Comparison of ENCODE assay signal across 8 mouse cellular contexts in genomic region chr8:70541081-70541480, GRCm38 (mm10). TPM values are rescaled to one million over a fixed set of nuclear protein-coding genes. Genes with fewer than 3 reads are reported as not detected.
DNase-seq lines count a peak whose midpoint lies in the region; ATAC-seq and TF ChIP-seq lines count a peak whose summit lies in the region.

No protein-coding gene starts in this region.

- H3K27me3 ChIP-seq in heart, embryonic 12.5 days (replicated peaks) = no peaks in the 10 kb centered on the region
- H3K27me3 ChIP-seq in CH12.LX (replicated peaks) = no peaks in the 10 kb centered on the region
- H3K27me3 ChIP-seq in forebrain, embryonic 13.5 days = no peaks in the 10 kb centered on the region
- no peaks in the 10 kb centered on the region for H3K27me3 ChIP-seq in liver, embryonic 14.5 days (ENCODE audit: control insufficient read depth, insufficient read depth, low read length)
- H3K27me3 ChIP-seq in thymus, adult 2 months (ENCODE audit: control insufficient read depth, insufficient read depth, low read length) = no peaks in the 10 kb centered on the region

- TF ChIP-seq EP300 in CH12.LX (IDR thresholded peaks at IDR 0.05; ENCODE audit: low read length) = no peak
- TF ChIP-seq EP300 in liver, embryonic 14.5 days (IDR thresholded peaks at IDR 0.05; ENCODE audit: low read depth) = no peak

- H3K4me1 ChIP-seq in heart, embryonic 12.5 days (replicated peaks) = peaks cover 50% of the 10 kb centered on the region
- peaks cover 12 to 55% of the 10 kb centered on the region in 2 experiments for H3K4me1 ChIP-seq in CH12.LX (ENCODE audit: control insufficient read depth in 1 of 2, insufficient read depth in 2 of 2)
- peaks cover 33% of the 10 kb centered on the region for H3K4me1 ChIP-seq in forebrain, embryonic 13.5 days
- peaks cover 18 to 45% of the 10 kb centered on the region in 2 experiments for H3K4me1 ChIP-seq in liver, embryonic 14.5 days (replicated peaks; ENCODE audit: control insufficient read depth in 2 of 2, insufficient read depth in 2 of 2, low read length in 1 of 2)
- peaks cover 28% of the 10 kb centered on the region for H3K4me1 ChIP-seq in thymus, adult 2 months (replicated peaks; ENCODE audit: control insufficient read depth, insufficient read depth, low read length)

- H3K9ac ChIP-seq in heart, embryonic 12.5 days = peak overlapping the region; percentile 97
- no peak overlapping the region for H3K9ac ChIP-seq in CH12.LX (ENCODE audit: insufficient read depth, low read depth)
- peak overlapping the region; percentile 91 for H3K9ac ChIP-seq in forebrain, embryonic 13.5 days
- H3K9ac ChIP-seq in liver, embryonic 14.5 days (replicated peaks) = no peak overlapping the region

- peaks cover 35% of the 10 kb centered on the region for H3K79me2 ChIP-seq in CH12.LX (replicated peaks; ENCODE audit: control insufficient read depth, extremely low read depth, insufficient read depth, poor library complexity, severe bottlenecking)

- ATAC-seq in heart, embryonic 12.5 days (ENCODE audit: insufficient number of reproducible peaks, low FRiP score) = no peak
- ATAC-seq in forebrain, embryonic 13.5 days = no peak
- no peak for ATAC-seq in liver, embryonic 14.5 days (ENCODE audit: insufficient read depth)

- TF ChIP-seq RAD21 in CH12.LX (IDR thresholded peaks at IDR 0.05; ENCODE audit: low read depth, low read length) = no peak

- dilution Hi-C loops in CH12.LX (cut with MboI; ENCODE audit: extremely low pct_ligation_motif_present, extremely low pct_unique_long_range_greater_than_20kb, low sequenced_read_pairs) = no loop called here

- in situ Hi-C loops in CH12.LX (cut with MboI; ENCODE audit: low pct_ligation_motif_present, low pct_unique_long_range_greater_than_20kb, low sequenced_read_pairs) = loop anchor here (10.0 kb wide), 1 partner anchor 64 kb away; the partner anchor contains the start of gene Ssbp4

- intact Hi-C loops in heart, postnatal 14 days (cut with DNase I) = loop anchor here (5.0 kb wide), 1 partner anchor 46 kb away; no protein-coding TSS in a partner anchor

- peak overlapping the region; percentile 94; the same call in 1 of the 2 replicates for H3K27ac ChIP-seq in heart, embryonic 12.5 days (ENCODE audit: poor library complexity, severe bottlenecking)
- no peak overlapping the region for H3K27ac ChIP-seq in CH12.LX (ENCODE audit: insufficient read depth, low read depth)
- H3K27ac ChIP-seq in forebrain, embryonic 13.5 days = no peak overlapping the region
- no peak overlapping the region for H3K27ac ChIP-seq in liver, embryonic 14.5 days
- H3K27ac ChIP-seq in thymus, adult 2 months (ENCODE audit: control insufficient read depth, insufficient read depth, low read length) = no peak overlapping the region

- no peak for TF ChIP-seq POLR2A in CH12.LX (IDR thresholded peaks at IDR 0.05; ENCODE audit: low read depth, low read length)
- no peak for TF ChIP-seq POLR2A in thymus, adult 2 months (IDR thresholded peaks at IDR 0.05; ENCODE audit: control insufficient read depth, extremely low read depth, insufficient read depth, low read length, poor library complexity)

- peaks cover 16% of the 10 kb centered on the region for H3K36me3 ChIP-seq in heart, embryonic 12.5 days
- H3K36me3 ChIP-seq in CH12.LX (replicated peaks in 1 of 2; ENCODE audit: control insufficient read depth in 1 of 2, insufficient read depth in 1 of 2, low read length in 1 of 2) = peaks cover 7 to 52% of the 10 kb centered on the region in 2 experiments
- peaks cover 11% of the 10 kb centered on the region for H3K36me3 ChIP-seq in forebrain, embryonic 13.5 days (ENCODE audit: poor library complexity, severe bottlenecking)
- H3K36me3 ChIP-seq in liver, embryonic 14.5 days (replicated peaks; ENCODE audit: control insufficient read depth, insufficient read depth, low read depth) = peaks cover 3% of the 10 kb centered on the region; the same call in 1 of the 2 replicates
- H3K36me3 ChIP-seq in thymus, adult 2 months (ENCODE audit: control insufficient read depth, insufficient read depth, low read length) = no peaks in the 10 kb centered on the region

- 69% methylated on average over 5 of the region's 5 CpGs for WGBS in heart, embryonic 12.5 days
- WGBS in forebrain, embryonic 13.5 days = 84% methylated on average over 5 of the region's 5 CpGs
- WGBS in liver, embryonic 14.5 days (ENCODE audit: insufficient replicate concordance) = 54% methylated on average over 5 of the region's 5 CpGs
- 71% methylated on average over 5 of the region's 5 CpGs for WGBS in thymus, adult 2 months

- DNase-seq in heart, postnatal 14 days = no peak
- no peak for DNase-seq in CH12.LX (ENCODE audit: extremely low read depth)
- no peak for DNase-seq in liver, embryonic 14.5 days (ENCODE audit: low read depth in 3 of 3, low spot score in 3 of 3)
- no peak for DNase-seq in frontal cortex, postnatal 10 days (ENCODE audit: low spot score in 2 of 2)
- no peak for DNase-seq in thymus, adult 2 months
- no peak for DNase-seq in urinary bladder, postnatal 36 days (ENCODE audit: low spot score in 2 of 2)

- H3K9me3 ChIP-seq in heart, embryonic 12.5 days (replicated peaks) = no peaks in the 10 kb centered on the region
- no peaks in the 10 kb centered on the region for H3K9me3 ChIP-seq in CH12.LX (replicated peaks; ENCODE audit: low read length)
- H3K9me3 ChIP-seq in forebrain, embryonic 13.5 days (replicated peaks) = no peaks in the 10 kb centered on the region
- no peaks in the 10 kb centered on the region for H3K9me3 ChIP-seq in liver, embryonic 14.5 days (ENCODE audit: control insufficient read depth, low read length)

- peak overlapping the region; percentile 97 for H3K4me2 ChIP-seq in heart, embryonic 12.5 days
- peak overlapping the region; percentile 79; the same call in 1 of the 2 replicates for H3K4me2 ChIP-seq in CH12.LX (ENCODE audit: insufficient read depth, low read depth, poor library complexity, severe bottlenecking)
- H3K4me2 ChIP-seq in forebrain, embryonic 13.5 days = peak overlapping the region; percentile 97
- H3K4me2 ChIP-seq in liver, embryonic 14.5 days (ENCODE audit: low read depth) = peak overlapping the region; percentile 97

- no peak for TF ChIP-seq CTCF in CH12.LX (conservative IDR thresholded peaks at IDR 0.05 in 1 of 2, IDR thresholded peaks at IDR 0.05 in 1 of 2; ENCODE audit: low read depth in 2 of 2, low read length in 2 of 2)
- no peak for TF ChIP-seq CTCF in liver, embryonic 14.5 days (IDR thresholded peaks at IDR 0.05; ENCODE audit: low read depth)
- no peak for TF ChIP-seq CTCF in thymus, adult 2 months (IDR thresholded peaks at IDR 0.05; ENCODE audit: borderline replicate concordance, control insufficient read depth, extremely low read depth, insufficient read depth, low read length, poor library complexity)

- peak overlapping the region; percentile 92 for H3K4me3 ChIP-seq in heart, embryonic 12.5 days
- H3K4me3 ChIP-seq in CH12.LX (replicated peaks in 1 of 3; ENCODE audit: low read depth in 2 of 3, low read length in 2 of 3, poor library complexity in 1 of 3) = peak overlapping the region in 1 of 3 experiments; percentile 94
- peak overlapping the region; percentile 81; the same call in 1 of the 2 replicates for H3K4me3 ChIP-seq in forebrain, embryonic 13.5 days
- H3K4me3 ChIP-seq in liver, embryonic 14.5 days (ENCODE audit: insufficient read depth in 1 of 2, low read depth in 2 of 2, low read length in 2 of 2) = peak overlapping the region; percentile 88 to 96; a peak in 3 of 4 replicates
- H3K4me3 ChIP-seq in thymus, adult 2 months (ENCODE audit: control insufficient read depth, insufficient read depth, low read length) = no peak overlapping the region

RNA-seq across cellular contexts. Expression of gene Ell, which starts 1.8 kb away (rescaled TPM):
- 13.5 and 14.7 TPM in 2 replicates for polyA plus RNA-seq in heart, embryonic 12.5 days (2016; fragmentation: Nextera tagmentation; extraction: Ambion mirVana)
- total RNA-seq in heart, postnatal 14 days (2021) = 10 to 100 TPM; 15.5 to 16.5 TPM
- total RNA-seq in CH12.LX (2012; rRNA removed) (9.8 TPM in 2 replicates), CH12.LX (2014; rRNA removed) (6.4 and 6.5 TPM in 2 replicates)
- polyA plus RNA-seq in CH12.LX (2012; ENCODE audit: insufficient read length, low read depth) = 14.0 and 17.9 TPM in 2 replicates
- 16.5 and 16.6 TPM in 2 replicates for polyA plus RNA-seq in forebrain, embryonic 13.5 days (2015; fragmentation: Nextera tagmentation; extraction: Ambion mirVana)
- 8.9 and 9.6 TPM in 2 replicates for polyA plus RNA-seq in liver, embryonic 14.5 days (2012; rRNA removed)
- polyA plus RNA-seq in liver, embryonic 14.5 days (2014; fragmentation: Nextera tagmentation; extraction: Ambion mirVana) = 7.7 and 9.2 TPM in 2 replicates
- 40.2 and 42.6 TPM in 2 replicates for polyA plus RNA-seq in thymus, adult 2 months (2012; rRNA removed)

RNA-seq across cellular contexts. Expression of gene Kxd1, which starts 13.3 kb away (rescaled TPM):
- 64.2 and 65.7 TPM in 2 replicates for polyA plus RNA-seq in heart, embryonic 12.5 days (2016; fragmentation: Nextera tagmentation; extraction: Ambion mirVana)
- 10 to 100 TPM; 75.3 to 76.6 TPM for total RNA-seq in heart, postnatal 14 days (2021)
- 45.7 and 63.4 TPM in 2 replicates for total RNA-seq in CH12.LX (2012; rRNA removed)
- 67.9 and 68.0 TPM in 2 replicates for total RNA-seq in CH12.LX (2014; rRNA removed)
- 56.6 and 56.7 TPM in 2 replicates for polyA plus RNA-seq in CH12.LX (2012; ENCODE audit: insufficient read length, low read depth)
- 52.5 and 53.6 TPM in 2 replicates for polyA plus RNA-seq in forebrain, embryonic 13.5 days (2015; fragmentation: Nextera tagmentation; extraction: Ambion mirVana)
- polyA plus RNA-seq in liver, embryonic 14.5 days (2012; rRNA removed) = 28.9 and 30.8 TPM in 2 replicates
- 32.6 and 33.3 TPM in 2 replicates for polyA plus RNA-seq in liver, embryonic 14.5 days (2014; fragmentation: Nextera tagmentation; extraction: Ambion mirVana)
- 72.7 and 86.7 TPM in 2 replicates for polyA plus RNA-seq in thymus, adult 2 months (2012; rRNA removed)

RNA-seq across cellular contexts. Expression of gene Fkbp8, which starts 13.6 kb away (rescaled TPM):
- 227 and 231 TPM in 2 replicates for polyA plus RNA-seq in heart, embryonic 12.5 days (2016; fragmentation: Nextera tagmentation; extraction: Ambion mirVana)
- total RNA-seq in heart, postnatal 14 days (2021) = 100 to 1,000 TPM; 150 to 163 TPM
- total RNA-seq in CH12.LX (2012; rRNA removed) = 246 and 266 TPM in 2 replicates
- total RNA-seq in CH12.LX (2014; rRNA removed) = 172 and 178 TPM in 2 replicates
- 176 and 178 TPM in 2 replicates for polyA plus RNA-seq in CH12.LX (2012; ENCODE audit: insufficient read length, low read depth)
- 357 and 385 TPM in 2 replicates for polyA plus RNA-seq in forebrain, embryonic 13.5 days (2015; fragmentation: Nextera tagmentation; extraction: Ambion mirVana)
- polyA plus RNA-seq in liver, embryonic 14.5 days (2012; rRNA removed) = 140 and 149 TPM in 2 replicates
- 114 and 135 TPM in 2 replicates for polyA plus RNA-seq in liver, embryonic 14.5 days (2014; fragmentation: Nextera tagmentation; extraction: Ambion mirVana)
- polyA plus RNA-seq in thymus, adult 2 months (2012; rRNA removed) = 613 and 640 TPM in 2 replicates

RNA-seq across cellular contexts. Expression of gene Uba52, which starts 30.5 kb away (rescaled TPM):
- polyA plus RNA-seq in heart, embryonic 12.5 days (2016; fragmentation: Nextera tagmentation; extraction: Ambion mirVana) = 779 and 792 TPM in 2 replicates
- total RNA-seq in heart, postnatal 14 days (2021) = 1,000 to 10,000 TPM; 1,458 to 1,541 TPM
- 3,341 and 3,407 TPM in 2 replicates for total RNA-seq in CH12.LX (2012; rRNA removed)
- 1,091 and 1,181 TPM in 2 replicates for total RNA-seq in CH12.LX (2014; rRNA removed)
- 1,199 and 1,372 TPM in 2 replicates for polyA plus RNA-seq in CH12.LX (2012; ENCODE audit: insufficient read length, low read depth)
- polyA plus RNA-seq in forebrain, embryonic 13.5 days (2015; fragmentation: Nextera tagmentation; extraction: Ambion mirVana) = 812 and 920 TPM in 2 replicates
- polyA plus RNA-seq in liver, embryonic 14.5 days (2012; rRNA removed) = 553 and 870 TPM in 2 replicates
- 738 and 773 TPM in 2 replicates for polyA plus RNA-seq in liver, embryonic 14.5 days (2014; fragmentation: Nextera tagmentation; extraction: Ambion mirVana)
- 731 and 765 TPM in 2 replicates for polyA plus RNA-seq in thymus, adult 2 months (2012; rRNA removed)

RNA-seq across cellular contexts. Expression of gene Rex1bd, which starts 34.5 kb away (rescaled TPM):
- polyA plus RNA-seq in heart, embryonic 12.5 days (2016; fragmentation: Nextera tagmentation; extraction: Ambion mirVana) = 115 TPM in 2 replicates
- 100 to 1,000 TPM; 105 TPM for total RNA-seq in heart, postnatal 14 days (2021)
- total RNA-seq in CH12.LX (2012; rRNA removed) (87.3 and 90.0 TPM in 2 replicates), CH12.LX (2014; rRNA removed) (43.3 and 47.8 TPM in 2 replicates)
- polyA plus RNA-seq in CH12.LX (2012; ENCODE audit: insufficient read length, low read depth) = 38.4 and 59.9 TPM in 2 replicates
- 150 and 154 TPM in 2 replicates for polyA plus RNA-seq in forebrain, embryonic 13.5 days (2015; fragmentation: Nextera tagmentation; extraction: Ambion mirVana)
- 55.1 and 71.6 TPM in 2 replicates for polyA plus RNA-seq in liver, embryonic 14.5 days (2012; rRNA removed)
- 72.0 and 74.2 TPM in 2 replicates for polyA plus RNA-seq in liver, embryonic 14.5 days (2014; fragmentation: Nextera tagmentation; extraction: Ambion mirVana)
- 196 and 227 TPM in 2 replicates for polyA plus RNA-seq in thymus, adult 2 months (2012; rRNA removed)

Comparison
In these comparisons a context has a peak if more than half of its experiments do, and no peak if none do; other contexts are left out.
1. H3K9ac ChIP-seq: peak in heart, embryonic 12.5 days (single experiment) and forebrain, embryonic 13.5 days (single experiment); none in CH12.LX (single experiment) and liver, embryonic 14.5 days (single experiment).
2. Peak in every context shown above with its lines, with median percentiles within 50 percentile points of each other: H3K4me2 ChIP-seq.